Mouse (Mus musculus): ENCODE data around the gene Gas1.

GRCm38 (mm10) chr13:60175490-60176135 is 1.6 kb downstream of the Gas1 start:
- TF ChIP-seq CTCF (IDR thresholded peaks at IDR 0.05; ENCODE audit: low read depth) (no peak), EP300 (optimal IDR thresholded peaks at IDR 0.05) (no peak)

Measured in stomach, postnatal 0 days (tissue).